Mouse (Mus musculus) olfactory bulb, adult 2 months (tissue): ENCODE results near the gene Clic6.

ENCODE experiments used
- CTCF ChIP-seq: fragments of 200-500 bp; IDR thresholded peaks from 2 replicates; pipeline ENCODE4 v1.5.1; 2012; ENCODE audit warnings: low read depth, mild to moderate bottlenecking, low read length, moderate library complexity; ENCODE audit not compliant: insufficient read depth
- POLR2A ChIP-seq: fragments of 200-500 bp; IDR thresholded peaks from 2 replicates; pipeline ENCODE4 v1.6.1; 2012; ENCODE audit warnings: mild to moderate bottlenecking, low read depth, low read length, moderate library complexity; ENCODE audit not compliant: insufficient read depth

GRCm38 (mm10) chr16:92587836-92588235, 102.3 kb downstream of the Clic6 start:
- TF ChIP-seq CTCF, result no peak
- TF ChIP-seq POLR2A, result no peak
